Mouse (Mus musculus) A20 (cell line): ENCODE data around the gene 2510039O18Rik.

Experiments
- DNase-seq: peaks from one replicate; pipeline ENCODE4 v3.0.0-alpha.2; 2011; ENCODE audit warnings: low read depth, low spot score

Gene 2510039O18Rik

DNA sequence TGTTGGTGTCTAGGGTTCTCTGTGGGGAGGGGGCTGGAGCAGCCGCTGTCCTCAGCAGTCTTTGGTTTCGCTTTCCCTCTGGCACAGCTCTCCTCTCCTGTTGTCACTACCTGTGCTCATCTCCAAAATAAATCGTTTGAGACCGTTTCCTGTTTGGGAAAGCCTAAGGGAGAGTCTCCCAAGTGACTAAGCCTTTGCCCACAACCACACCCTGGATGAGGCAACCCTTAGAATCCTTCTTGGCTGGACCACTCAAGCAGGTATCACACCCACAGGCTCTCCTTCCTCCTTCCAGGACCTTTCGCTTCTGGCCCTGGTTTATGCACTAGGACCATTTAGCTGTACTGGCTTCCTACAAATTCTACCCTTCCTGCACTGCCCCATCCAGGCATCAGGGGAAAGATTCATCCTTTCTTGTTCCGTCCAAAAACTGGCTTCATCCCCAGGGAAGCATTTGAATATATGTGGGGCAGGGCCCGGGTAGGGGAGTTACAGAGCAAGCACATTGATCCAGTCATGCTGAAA lies 52.9 kb downstream of the 2510039O18Rik start:
- DNase-seq: no peak

DNA sequence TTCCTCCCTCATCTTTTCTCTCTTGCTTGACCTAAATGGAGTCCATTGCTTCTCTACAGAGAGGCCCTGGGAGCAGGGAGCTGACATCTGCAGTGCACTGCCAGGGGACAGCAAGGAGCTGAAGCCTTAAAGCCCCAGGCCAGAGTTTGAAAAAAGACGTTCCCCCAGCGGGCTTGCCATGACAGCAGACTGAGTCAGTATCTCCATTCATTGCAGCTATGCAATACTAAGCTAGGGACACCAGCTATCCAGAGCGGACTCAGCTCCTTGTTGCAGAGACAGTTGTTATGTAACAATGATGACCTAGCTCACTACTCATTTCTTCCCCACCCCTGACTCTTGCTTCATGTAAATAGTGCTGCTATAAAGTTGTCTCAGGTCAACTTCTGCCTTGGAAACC lies 54.6 kb downstream of the 2510039O18Rik start:
- no peak for DNase-seq
